Mouse (Mus musculus): ENCODE results near the gene Taldo1. TPM values are rescaled to one million over a fixed set of nuclear protein-coding genes. Genes with fewer than 3 reads are reported as not detected.

The Taldo1 gene
- polyA plus RNA-seq, 1 experiment = 235 TPM

GRCm38 (mm10) chr7:141365049-141365445 is 27.0 kb upstream of the Taldo1 start:
- no peaks in the 10 kb centered on the region for H3K36me3 ChIP-seq (ENCODE audit: control insufficient read depth, insufficient read depth, low read length)
- H3K27ac ChIP-seq (ENCODE audit: control insufficient read depth, insufficient read depth, low read length) = no peak overlapping the region
- WGBS = 87% methylated on average over 3 of the region's 3 CpGs
- TF ChIP-seq POLR2A (IDR thresholded peaks at IDR 0.05; ENCODE audit: control insufficient read depth, extremely low read depth, insufficient read depth, low read length, poor library complexity) = no peak
- no peak for TF ChIP-seq CTCF (IDR thresholded peaks at IDR 0.05; ENCODE audit: borderline replicate concordance, control insufficient read depth, extremely low read depth, insufficient read depth, low read length, poor library complexity)
- DNase-seq = no peak
- no peak overlapping the region for H3K4me3 ChIP-seq (ENCODE audit: control insufficient read depth, insufficient read depth, low read length)
- H3K4me1 ChIP-seq (replicated peaks; ENCODE audit: control insufficient read depth, insufficient read depth, low read length) = peaks cover 11% of the 10 kb centered on the region
- no peaks in the 10 kb centered on the region for H3K27me3 ChIP-seq (ENCODE audit: control insufficient read depth, insufficient read depth, low read length)

- no peak for TF ChIP-seq CTCF (IDR thresholded peaks at IDR 0.05; ENCODE audit: borderline replicate concordance, control insufficient read depth, extremely low read depth, insufficient read depth, low read length, poor library complexity)
- no peak for TF ChIP-seq POLR2A (IDR thresholded peaks at IDR 0.05; ENCODE audit: control insufficient read depth, extremely low read depth, insufficient read depth, low read length, poor library complexity)
- Histone ChIP-seq H3K4me3 (ENCODE audit: control insufficient read depth, insufficient read depth, low read length) (no peak overlapping the region), H3K36me3 (ENCODE audit: control insufficient read depth, insufficient read depth, low read length) (no peaks in the 10 kb centered on the region), H3K27ac (ENCODE audit: control insufficient read depth, insufficient read depth, low read length) (no peak overlapping the region), H3K4me1 (replicated peaks; ENCODE audit: control insufficient read depth, insufficient read depth, low read length) (peaks cover 6% of the 10 kb centered on the region; the same call in 1 of the 2 replicates), H3K27me3 (ENCODE audit: control insufficient read depth, insufficient read depth, low read length) (no peaks in the 10 kb centered on the region)
- 82% methylated on average over 4 of the region's 4 CpGs for WGBS
- DNase-seq = no peak
Observed at GRCm38 (mm10) chr7:141367358-141367757, 24.6 kb upstream of the Taldo1 start.

- TF ChIP-seq POLR2A (IDR thresholded peaks at IDR 0.05; ENCODE audit: control insufficient read depth, extremely low read depth, insufficient read depth, low read length, poor library complexity) (no peak), CTCF (IDR thresholded peaks at IDR 0.05; ENCODE audit: borderline replicate concordance, control insufficient read depth, extremely low read depth, insufficient read depth, low read length, poor library complexity) (no peak)
- DNase-seq = no peak
- Histone ChIP-seq H3K27me3 (ENCODE audit: control insufficient read depth, insufficient read depth, low read length) (no peaks in the 10 kb centered on the region), H3K4me3 (ENCODE audit: control insufficient read depth, insufficient read depth, low read length) (no peak overlapping the region), H3K36me3 (ENCODE audit: control insufficient read depth, insufficient read depth, low read length) (no peaks in the 10 kb centered on the region), H3K27ac (ENCODE audit: control insufficient read depth, insufficient read depth, low read length) (no peak overlapping the region), H3K4me1 (replicated peaks; ENCODE audit: control insufficient read depth, insufficient read depth, low read length) (peaks cover 6% of the 10 kb centered on the region; the same call in 1 of the 2 replicates)
- WGBS = 32% methylated on average over 5 of the region's 5 CpGs
Observed at GRCm38 (mm10) chr7:141369918-141370317, 22.1 kb upstream of the Taldo1 start.

DNA sequence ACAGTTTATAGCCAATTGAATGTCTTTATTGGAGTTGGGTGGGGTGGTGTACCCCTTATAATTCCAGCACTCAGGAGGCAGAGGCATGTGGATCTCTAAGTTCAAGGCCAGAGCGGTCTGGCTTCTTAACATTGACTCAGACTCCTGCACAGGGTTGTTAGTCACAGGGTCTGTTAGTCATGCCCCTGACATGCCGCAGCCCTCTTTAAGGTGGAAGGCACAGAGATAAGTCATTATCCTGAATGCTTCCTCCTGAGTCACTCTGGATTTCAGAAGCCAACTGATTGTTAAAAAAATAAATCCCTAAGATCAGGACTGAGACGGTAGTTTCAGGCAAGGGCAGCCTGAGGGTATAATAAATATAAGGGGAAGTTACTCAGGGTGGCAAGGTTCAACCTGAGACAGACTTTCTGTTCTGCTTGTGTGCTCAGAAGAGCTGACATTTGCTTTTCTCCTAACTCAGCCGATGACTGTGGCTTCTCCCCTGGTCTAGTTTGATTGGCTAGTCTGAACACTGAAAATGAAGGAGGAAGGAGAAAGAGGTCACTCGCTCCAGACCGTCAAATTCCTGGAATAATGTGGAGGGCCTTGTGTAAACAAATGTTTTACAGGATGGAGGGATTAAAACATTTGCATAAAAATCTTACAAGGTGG is 19.9 kb upstream of the Taldo1 start:
- DNase-seq = no peak
- TF ChIP-seq POLR2A (IDR thresholded peaks at IDR 0.05; ENCODE audit: control insufficient read depth, extremely low read depth, insufficient read depth, low read length, poor library complexity) (no peak), CTCF (IDR thresholded peaks at IDR 0.05; ENCODE audit: borderline replicate concordance, control insufficient read depth, extremely low read depth, insufficient read depth, low read length, poor library complexity) (no peak)
- no peaks in the 10 kb centered on the region for H3K27me3 ChIP-seq (ENCODE audit: control insufficient read depth, insufficient read depth, low read length)
- no peak overlapping the region for H3K4me3 ChIP-seq (ENCODE audit: control insufficient read depth, insufficient read depth, low read length)
- no peaks in the 10 kb centered on the region for H3K36me3 ChIP-seq (ENCODE audit: control insufficient read depth, insufficient read depth, low read length)
- 55% methylated on average over 6 of the region's 6 CpGs for WGBS
- H3K27ac ChIP-seq (ENCODE audit: control insufficient read depth, insufficient read depth, low read length) = no peak overlapping the region
- H3K4me1 ChIP-seq (replicated peaks; ENCODE audit: control insufficient read depth, insufficient read depth, low read length) = peaks cover 6% of the 10 kb centered on the region; the same call in 1 of the 2 replicates

- DNase-seq = no peak
- Histone ChIP-seq H3K27me3 (ENCODE audit: control insufficient read depth, insufficient read depth, low read length) (no peaks in the 10 kb centered on the region), H3K4me1 (replicated peaks; ENCODE audit: control insufficient read depth, insufficient read depth, low read length) (peaks cover 6% of the 10 kb centered on the region; the same call in 1 of the 2 replicates), H3K27ac (ENCODE audit: control insufficient read depth, insufficient read depth, low read length) (no peak overlapping the region), H3K4me3 (ENCODE audit: control insufficient read depth, insufficient read depth, low read length) (no peak overlapping the region), H3K36me3 (ENCODE audit: control insufficient read depth, insufficient read depth, low read length) (no peaks in the 10 kb centered on the region)
- TF ChIP-seq POLR2A (IDR thresholded peaks at IDR 0.05; ENCODE audit: control insufficient read depth, extremely low read depth, insufficient read depth, low read length, poor library complexity) (no peak), CTCF (IDR thresholded peaks at IDR 0.05; ENCODE audit: borderline replicate concordance, control insufficient read depth, extremely low read depth, insufficient read depth, low read length, poor library complexity) (no peak)
- WGBS = 94% methylated on average over 6 of the region's 6 CpGs
Observed at GRCm38 (mm10) chr7:141373611-141374010, 18.4 kb upstream of the Taldo1 start.

DNA sequence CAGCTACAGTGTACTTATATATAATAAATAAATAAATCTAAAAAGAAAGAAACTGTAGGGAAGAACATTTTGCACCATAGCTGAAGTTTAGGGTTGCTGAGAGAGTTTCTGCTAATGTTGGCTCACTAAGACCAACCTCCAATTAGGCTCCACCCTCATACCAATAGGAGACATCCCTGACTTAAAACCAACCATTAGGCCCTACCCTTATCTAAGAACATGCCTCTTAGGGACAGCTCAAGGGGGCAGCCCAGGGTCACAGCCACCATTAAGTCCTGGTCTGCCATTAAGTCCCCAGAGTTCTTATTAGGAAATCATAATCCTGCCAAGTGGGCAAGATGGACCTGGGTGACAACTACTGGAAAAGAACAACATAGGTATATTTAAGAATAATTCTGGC is 17.6 kb upstream of the Taldo1 start:
- no peaks in the 10 kb centered on the region for H3K27me3 ChIP-seq (ENCODE audit: control insufficient read depth, insufficient read depth, low read length)
- H3K36me3 ChIP-seq (ENCODE audit: control insufficient read depth, insufficient read depth, low read length) = no peaks in the 10 kb centered on the region
- H3K4me3 ChIP-seq (ENCODE audit: control insufficient read depth, insufficient read depth, low read length) = no peak overlapping the region
- no peak for DNase-seq
- no peak for TF ChIP-seq POLR2A (IDR thresholded peaks at IDR 0.05; ENCODE audit: control insufficient read depth, extremely low read depth, insufficient read depth, low read length, poor library complexity)
- TF ChIP-seq CTCF (IDR thresholded peaks at IDR 0.05; ENCODE audit: borderline replicate concordance, control insufficient read depth, extremely low read depth, insufficient read depth, low read length, poor library complexity) = no peak
- no peak overlapping the region for H3K27ac ChIP-seq (ENCODE audit: control insufficient read depth, insufficient read depth, low read length)
- peaks cover 4% of the 10 kb centered on the region; the same call in 1 of the 2 replicates for H3K4me1 ChIP-seq (replicated peaks; ENCODE audit: control insufficient read depth, insufficient read depth, low read length)

All from thymus, adult 2 months (tissue).